Mouse (Mus musculus) heart, adult 2 months (tissue): Measurements from ENCODE around the gene H2-M10.1. TPM values are rescaled to one million over a fixed set of nuclear protein-coding genes. Genes with fewer than 3 reads are reported as not detected.
"Not testable (repeated sequence)": the region's sequence is repeated elsewhere in the genome, so short reads cannot be mapped to it uniquely, and the experiment has no call there.

ENCODE experiments used
- DNase-seq, 2 experiments: peaks; one replicate each; pipeline ENCODE4 v3.0.0; 2021
- H3K27ac ChIP-seq: fragments of 200-600 bp; 2 replicates; pipeline ENCODE4 v1.8.1; 2022
- H3K27me3 ChIP-seq: fragments of 200-500 bp; 2 replicates; pipeline ENCODE4 v1.6.1; 2012; ENCODE audit warnings: mild to moderate bottlenecking, low read length, inconsistent platforms, mixed read lengths; ENCODE audit not compliant: control insufficient read depth, insufficient read depth
- H3K36me3 ChIP-seq: fragments of 200-500 bp; 2 replicates; pipeline ENCODE4 v1.6.1; 2012; ENCODE audit warnings: low read length, inconsistent platforms; ENCODE audit not compliant: control insufficient read depth, insufficient read depth
- H3K4me1 ChIP-seq: fragments of 200-500 bp; 2 replicates; pipeline ENCODE4 v1.6.1; 2011; ENCODE audit warnings: low read length; ENCODE audit not compliant: control insufficient read depth, insufficient read depth
- H3K4me3 ChIP-seq: fragments of 200-600 bp; 2 replicates; pipeline ENCODE4 v1.8.1; 2022
- H3K79me2 ChIP-seq: fragments of 200-500 bp; replicated peaks from 2 replicates; pipeline ENCODE4 v1.6.1; 2012; ENCODE audit warnings: mild to moderate bottlenecking, inconsistent platforms, low read length, moderate library complexity, mixed read lengths; ENCODE audit not compliant: control insufficient read depth, insufficient read depth
- H3K9ac ChIP-seq: fragments of 200-500 bp; 2 replicates; pipeline ENCODE4 v1.6.1; 2012; ENCODE audit warnings: low read depth, mild to moderate bottlenecking, control low read depth, inconsistent platforms, low read length, mixed read lengths
- CTCF ChIP-seq: fragments of 200-600 bp; IDR thresholded peaks from 2 replicates; pipeline ENCODE4 v1.8.1; 2022; ENCODE audit warnings: antibody characterized with exemption, mild to moderate bottlenecking, moderate library complexity
- EP300 ChIP-seq: fragments of 200-500 bp; IDR thresholded peaks from 2 replicates; pipeline ENCODE4 v1.6.1; 2011; ENCODE audit warnings: low read depth, low read length, control low read depth; ENCODE audit not compliant: insufficient read depth
- POLR2A ChIP-seq: fragments of 200-500 bp; IDR thresholded peaks from 2 replicates; pipeline ENCODE4 v1.6.1; 2011; ENCODE audit warnings: mild to moderate bottlenecking, low read depth, low read length, control low read depth; ENCODE audit not compliant: insufficient read depth
- WGBS: fragments of 180-500 bp; shearing (Covaris S2); methylation state at CpG from one replicate; pipeline ENCODE4 v1.1.7; 2018; 5-methylcytosine and 5-hydroxymethylcytosine counted together
- intact Hi-C: fragments of 180-260 bp; cut with DNase I; formaldehyde crosslinking; loops from one replicate; pipeline ENCODE4 v1.15.1; 2025
- long read RNA-seq: library from polyadenylated mRNA; stranded (forward); transcript quantifications from one replicate; pipeline ENCODE4 v2.0.0, GENCODE M21; 2021
- polyA plus RNA-seq: library from polyadenylated mRNA; depleted of rRNA; stranded (reverse); fragments of >200 nt; gene quantifications from 2 replicates; pipeline ENCODE4 v1.2.3, GENCODE M21; 2012; rRNA removed
- total RNA-seq, 2 experiments: library from RNA; stranded (reverse); gene quantifications; 2 replicates each; pipeline ENCODE4 v1.2.3; 2021

H2-M10.1 gene
- total RNA-seq = not detected
- polyA plus RNA-seq = not detected in 2 replicates
- long read RNA-seq = 0 reads

DNA sequence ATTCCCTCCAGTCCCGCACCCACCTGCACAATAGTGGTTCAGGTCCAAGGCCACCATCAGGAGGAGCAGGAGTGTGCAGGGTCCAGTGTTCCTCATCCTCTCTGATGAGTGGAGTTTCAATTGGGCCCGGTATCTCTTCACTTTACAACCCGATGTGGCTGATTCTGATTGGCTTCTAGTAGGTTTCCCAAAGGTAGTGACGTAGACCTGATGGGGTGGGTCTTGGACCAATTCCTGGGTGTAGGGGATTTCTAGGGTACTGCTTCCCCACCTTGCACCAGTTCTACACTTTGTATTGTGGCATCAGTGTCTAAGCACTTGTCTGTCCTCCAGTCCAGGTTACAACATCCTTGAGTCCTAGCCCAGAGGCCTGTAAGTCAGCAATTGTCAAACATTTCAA lies at the start of gene H2-M10.1:
TSS of gene H2-M10.1 (minus strand) at position 101 of the 400 bp plus-strand sequence.
- DNase-seq = no peak
- no peaks in the 10 kb centered on the region for H3K79me2 ChIP-seq
- no peak within 1 kb of the TSS for H3K9ac ChIP-seq
- intact Hi-C loops = no loop called here
- no peaks in the 10 kb centered on the region for H3K36me3 ChIP-seq
- 81% methylated on average over 4 of the region's 4 CpGs for WGBS
- H3K27me3 ChIP-seq = no peaks in the 10 kb centered on the region
- H3K27ac ChIP-seq = no peak within 1 kb of the TSS
- H3K4me1 ChIP-seq = no peaks in the 10 kb centered on the region
- H3K4me3 ChIP-seq = no peak within 1 kb of the TSS
- TF ChIP-seq EP300 = no peak
- no peak for TF ChIP-seq CTCF
- TF ChIP-seq POLR2A = no peak

DNA sequence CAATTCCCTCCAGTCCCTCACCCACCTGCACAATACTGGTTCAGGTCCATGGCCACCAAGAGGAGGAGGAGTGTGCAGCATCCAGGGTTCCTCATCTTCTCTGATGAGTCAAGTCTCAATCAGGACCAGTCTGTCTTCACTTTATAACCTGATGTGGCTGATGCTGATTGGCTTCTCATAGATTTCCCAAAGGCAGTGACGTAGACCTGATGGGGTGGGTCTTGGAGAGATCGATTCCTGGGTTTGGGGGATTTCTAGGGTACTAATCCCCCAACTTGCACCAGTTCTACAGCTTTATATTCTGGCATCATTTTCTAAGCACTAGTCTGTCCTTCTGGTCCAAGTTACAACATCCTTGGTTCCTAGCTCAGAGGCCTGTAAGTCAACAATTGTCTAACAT lies 42.4 kb upstream of the H2-M10.1 start, which contains the start of gene H2-M10.3:
TSS of gene H2-M10.3 (minus strand) at position 101 of the 400 bp plus-strand sequence.
- H3K9ac ChIP-seq, H3K4me1 ChIP-seq, H3K36me3 ChIP-seq, DNase-seq, H3K79me2 ChIP-seq, H3K27me3 ChIP-seq, H3K27ac ChIP-seq, H3K4me3 ChIP-seq, intact Hi-C loops: not testable (repeated sequence)
- WGBS = 94% methylated on average over 2 of the region's 2 CpGs

DNA sequence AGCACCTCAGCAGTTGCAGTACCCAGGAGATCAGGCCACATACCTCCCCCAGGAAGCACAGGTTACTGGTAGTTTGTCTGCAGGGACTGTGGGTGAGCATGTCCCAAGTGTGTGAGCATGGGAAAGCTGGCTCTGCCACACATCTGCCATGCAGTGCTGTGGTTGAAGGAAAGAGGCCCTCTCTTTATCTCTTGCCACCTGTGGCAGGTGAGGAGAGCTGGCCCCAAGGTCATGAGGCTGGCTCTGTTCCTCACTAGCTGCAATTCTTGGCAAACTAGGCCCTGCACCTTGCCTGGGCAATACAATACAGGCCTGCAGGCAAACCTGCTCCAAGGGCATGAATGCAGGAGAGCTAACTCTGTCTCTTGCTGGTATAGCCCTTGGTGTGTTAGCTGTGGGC lies 36.4 kb upstream of the H2-M10.1 start:
- intact Hi-C loops, H3K27me3 ChIP-seq, DNase-seq, H3K9ac ChIP-seq, H3K27ac ChIP-seq, H3K4me3 ChIP-seq, H3K79me2 ChIP-seq, H3K36me3 ChIP-seq, H3K4me1 ChIP-seq: not testable (repeated sequence)

DNA sequence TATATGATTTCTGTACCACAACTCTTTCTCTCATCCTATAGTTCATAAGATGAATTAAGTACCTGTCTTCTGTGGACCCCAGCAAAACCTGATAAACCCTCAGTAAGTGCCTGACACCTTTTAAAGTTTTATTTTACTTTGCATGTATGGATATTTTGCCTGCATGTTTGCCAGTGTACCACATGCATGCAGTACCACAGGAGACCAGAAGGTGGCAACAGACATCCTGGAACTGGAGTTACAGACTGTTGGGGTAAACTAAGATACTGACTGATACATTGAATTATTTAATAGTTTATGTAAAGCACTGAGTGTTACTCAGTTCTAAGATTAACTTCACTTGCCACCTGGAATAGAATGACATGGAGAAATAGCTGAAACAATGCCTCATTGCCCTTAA lies 31.6 kb upstream of the H2-M10.1 start:
- H3K9ac ChIP-seq, H3K4me1 ChIP-seq, H3K79me2 ChIP-seq, H3K27me3 ChIP-seq, H3K27ac ChIP-seq, H3K36me3 ChIP-seq, H3K4me3 ChIP-seq: not testable (repeated sequence)
- peak in 1 of 2 experiments; percentile 35 for DNase-seq
- intact Hi-C loops = loop anchor here (2.0 to 5.0 kb wide), 2 partner anchors 370 to 431 kb away; no protein-coding TSS in a partner anchor
- peak; percentile 89 for TF ChIP-seq CTCF

DNA sequence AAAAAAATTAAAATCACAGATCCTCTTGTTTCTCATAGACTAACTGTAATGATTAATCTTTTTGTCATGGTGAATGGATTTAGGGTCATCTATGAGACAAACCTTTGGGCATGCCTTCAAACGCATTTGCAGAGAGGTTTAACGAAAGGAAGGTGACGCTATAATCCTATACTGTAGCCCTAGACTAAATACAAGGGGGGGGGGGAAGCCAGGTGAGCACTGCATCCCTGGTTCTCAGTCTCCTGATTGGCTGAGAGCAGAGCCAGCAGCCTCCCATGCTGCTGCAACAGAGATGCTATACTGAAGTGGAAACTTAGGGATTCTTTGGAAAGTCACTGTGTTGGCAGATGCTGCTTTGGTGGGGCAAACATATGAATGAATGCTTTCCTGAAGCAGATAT lies 29.8 kb upstream of the H2-M10.1 start:
- Histone ChIP-seq H3K9ac (no peak overlapping the region), H3K79me2 (no peaks in the 10 kb centered on the region), H3K4me1 (no peaks in the 10 kb centered on the region), H3K27me3 (no peaks in the 10 kb centered on the region), H3K36me3 (no peaks in the 10 kb centered on the region), H3K4me3 (no peak overlapping the region), H3K27ac (no peak overlapping the region)
- DNase-seq = no peak
- 29% methylated on average over 3 of the region's 3 CpGs for WGBS
- TF ChIP-seq CTCF = no peak
- no peak for TF ChIP-seq EP300
- no peak for TF ChIP-seq POLR2A
- intact Hi-C loops = loop anchor here (2.0 to 5.0 kb wide), 2 partner anchors 372 to 433 kb away; no protein-coding TSS in a partner anchor

DNA sequence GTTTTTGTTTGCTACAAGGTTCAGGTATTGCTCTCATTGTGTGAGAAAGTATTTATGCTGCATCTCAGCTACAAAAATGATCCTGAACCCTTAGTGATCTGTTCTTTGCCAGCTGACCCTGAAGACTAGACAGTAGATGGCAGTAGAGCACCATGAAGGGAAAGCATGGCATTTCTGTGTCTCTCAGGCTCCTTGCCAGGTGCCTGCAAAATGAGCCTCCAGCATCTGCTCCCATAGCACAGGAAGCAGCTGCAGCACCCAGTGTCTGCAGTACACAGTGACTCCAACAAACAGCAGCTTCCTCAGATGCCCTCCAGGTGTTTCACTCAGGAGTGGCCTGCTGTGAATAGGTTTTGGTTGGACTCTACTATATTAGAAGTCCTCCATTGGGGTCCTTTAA lies 29.4 kb upstream of the H2-M10.1 start:
- H3K36me3 ChIP-seq, H3K79me2 ChIP-seq, H3K9ac ChIP-seq, H3K4me3 ChIP-seq, H3K4me1 ChIP-seq, H3K27me3 ChIP-seq, H3K27ac ChIP-seq: not testable (repeated sequence)
- TF ChIP-seq CTCF = peak; percentile 64
- intact Hi-C loops = loop anchor here (5.0 kb wide), 1 partner anchor 372 kb away; no protein-coding TSS in a partner anchor
- peak; percentile 17 to 33 for DNase-seq

DNA sequence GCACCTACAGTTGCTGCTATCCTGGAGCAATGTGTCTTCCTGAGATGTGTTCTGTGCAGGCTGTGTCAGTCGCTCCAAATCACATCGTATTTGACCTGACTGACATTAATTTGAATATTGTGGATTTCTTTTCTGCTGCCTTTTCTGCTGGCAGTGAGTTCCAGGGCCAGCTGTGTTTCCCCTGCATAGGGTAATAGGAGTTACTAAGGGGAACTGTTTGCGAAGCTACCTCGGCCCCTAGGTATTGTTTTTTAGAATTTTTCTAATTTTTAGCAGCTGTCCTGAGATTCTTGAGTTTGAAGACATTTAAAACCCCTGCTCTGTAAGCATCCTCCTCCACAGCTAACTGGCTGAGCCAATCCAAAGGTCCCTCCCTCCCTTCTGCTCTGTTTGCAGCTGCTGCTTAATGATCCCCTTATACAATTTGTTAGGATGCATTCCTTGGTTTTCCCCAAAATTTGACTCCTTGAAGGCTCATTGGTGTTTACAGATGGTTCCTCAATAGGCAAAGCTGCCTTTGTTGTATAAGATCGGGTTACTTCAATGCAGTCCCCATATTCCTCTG lies 10.2 kb downstream of the H2-M10.1 start:
- intact Hi-C loops = no loop called here
- no peak for TF ChIP-seq CTCF
- no peak for TF ChIP-seq POLR2A
- TF ChIP-seq EP300 = no peak
- Histone ChIP-seq H3K79me2 (no peaks in the 10 kb centered on the region), H3K4me3 (peak overlapping the region; percentile 54; the same call in 1 of the 2 replicates), H3K36me3 (no peaks in the 10 kb centered on the region), H3K27me3 (no peaks in the 10 kb centered on the region), H3K27ac (no peak overlapping the region), H3K4me1 (no peaks in the 10 kb centered on the region), H3K9ac (no peak overlapping the region)
- 37% methylated on average over 5 of the region's 5 CpGs for WGBS
- no peak for DNase-seq
